Mouse (Mus musculus) kidney, embryonic 15.5 days (tissue): Measurements from ENCODE around the gene Spred3. TPM values are rescaled to one million over a fixed set of nuclear protein-coding genes. Genes with fewer than 3 reads are reported as not detected.
A peak's percentile ranks its signal among the peaks of the same experiment; 100 is the strongest.
"Not testable (repeated sequence)": the region's sequence is repeated elsewhere in the genome, so short reads cannot be mapped to it uniquely, and the experiment has no call there.

Source experiments
- ATAC-seq: fragments of 200-750 bp; cut with Nextera tagmentation; replicated peaks from 2 replicates; pipeline ENCODE4 v1.8.0; 2017; ENCODE audit warnings: moderate TSS enrichment; ENCODE audit not compliant: low FRiP score
- H3K27ac ChIP-seq: fragments of 300-500 bp; sonication (generic); 2 replicates; pipeline ENCODE4 v1.5.1; 2015; ENCODE audit warnings: mild to moderate bottlenecking, inconsistent platforms
- H3K27me3 ChIP-seq: fragments of 300-500 bp; sonication (generic); 2 replicates; pipeline ENCODE4 v1.6.1; 2015; ENCODE audit warnings: inconsistent platforms
- H3K36me3 ChIP-seq: fragments of 300-500 bp; sonication (generic); 2 replicates; pipeline ENCODE4 v1.6.1; 2015; ENCODE audit warnings: inconsistent platforms
- H3K4me1 ChIP-seq: fragments of 300-500 bp; sonication (generic); 2 replicates; pipeline ENCODE4 v1.6.1; 2015; ENCODE audit warnings: inconsistent platforms
- H3K4me2 ChIP-seq: fragments of 300-500 bp; sonication (generic); 2 replicates; pipeline ENCODE4 v1.6.1; 2015; ENCODE audit warnings: moderate library complexity, mild to moderate bottlenecking, inconsistent platforms
- H3K4me3 ChIP-seq: fragments of 300-500 bp; sonication (generic); replicated peaks from 2 replicates; pipeline ENCODE4 v1.5.1; 2015; ENCODE audit warnings: mild to moderate bottlenecking, inconsistent platforms
- H3K9ac ChIP-seq: fragments of 300-500 bp; sonication (generic); 2 replicates; pipeline ENCODE4 v1.6.1; 2015; ENCODE audit warnings: mild to moderate bottlenecking, inconsistent platforms
- H3K9me3 ChIP-seq: fragments of 300-500 bp; sonication (generic); replicated peaks from 2 replicates; pipeline ENCODE4 v1.6.1; 2016; ENCODE audit warnings: inconsistent platforms
- WGBS: fragments of 180-500 bp; shearing (Covaris S2); methylation state at CpG from one replicate; pipeline ENCODE4 v1.1.7; 2015; ENCODE audit warnings: mixed read lengths; 5-methylcytosine and 5-hydroxymethylcytosine counted together
- polyA plus RNA-seq: library from polyadenylated mRNA; unstranded; fragments of >200 nt; fragmentation: Nextera tagmentation; extraction: Ambion mirVana; gene quantifications from 2 replicates; pipeline ENCODE4 v1.2.1, GENCODE M21; 2015

Spred3 gene
- polyA plus RNA-seq, 1 experiment from 2014 or later, result 3.4 TPM

DNA sequence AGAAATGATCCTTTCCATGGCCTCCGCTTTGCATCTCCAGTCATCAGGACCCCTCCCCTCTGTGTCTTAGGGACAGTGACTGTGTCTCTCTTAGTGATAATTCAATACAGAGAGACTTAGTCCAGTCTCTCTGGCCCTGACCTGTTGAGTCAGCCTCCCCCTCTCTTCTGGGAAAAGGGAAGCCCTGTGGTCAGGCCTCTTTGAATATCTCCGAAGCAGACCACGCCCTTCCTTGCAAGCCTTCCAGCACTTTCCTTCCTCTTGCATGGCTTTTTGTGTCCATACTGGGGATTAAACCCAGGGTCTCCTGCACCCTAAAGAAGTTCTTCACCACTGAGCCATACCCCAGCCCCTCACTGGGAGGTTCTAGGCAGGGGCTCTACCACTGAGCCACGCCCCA, 26.2 kb downstream of the Spred3 start:
- no peaks in the 10 kb centered on the region for H3K36me3 ChIP-seq
- ATAC-seq, result no peak
- no peak overlapping the region for H3K4me2 ChIP-seq
- H3K27ac ChIP-seq, result no peak overlapping the region
- H3K4me1 ChIP-seq, result no peaks in the 10 kb centered on the region
- H3K4me3 ChIP-seq, result no peak overlapping the region
- H3K9me3 ChIP-seq, result no peaks in the 10 kb centered on the region
- 92% methylated on average over 4 of the region's 4 CpGs for WGBS
- no peaks in the 10 kb centered on the region for H3K27me3 ChIP-seq
- H3K9ac ChIP-seq, result no peak overlapping the region

DNA sequence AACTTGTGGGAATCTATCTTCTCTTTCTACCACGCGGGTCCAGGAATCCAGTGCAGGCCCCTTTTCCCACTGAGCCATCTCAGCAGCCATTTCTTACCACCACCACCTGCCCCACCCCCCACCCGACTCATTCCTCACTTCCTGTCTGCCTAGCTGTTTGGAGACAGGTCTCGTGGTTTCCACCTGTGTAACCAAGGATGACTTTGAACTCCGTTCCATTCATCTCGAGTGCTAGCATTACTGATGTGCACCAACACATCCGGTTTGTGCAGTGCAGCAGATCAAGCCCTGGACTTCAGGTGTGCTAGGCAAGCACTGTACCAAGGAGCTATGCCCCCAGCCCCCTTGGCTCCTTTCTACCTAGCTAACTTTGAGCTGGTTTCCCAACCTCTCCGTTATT, 28.8 kb downstream of the Spred3 start:
- H3K9ac ChIP-seq, result no peak overlapping the region
- 72% methylated on average over 8 of the region's 8 CpGs for WGBS
- no peaks in the 10 kb centered on the region for H3K9me3 ChIP-seq
- peaks cover 3% of the 10 kb centered on the region for H3K27me3 ChIP-seq
- H3K4me2 ChIP-seq, result no peak overlapping the region
- no peak for ATAC-seq
- H3K4me1 ChIP-seq, result no peaks in the 10 kb centered on the region
- no peaks in the 10 kb centered on the region for H3K36me3 ChIP-seq
- H3K27ac ChIP-seq, result no peak overlapping the region
- no peak overlapping the region for H3K4me3 ChIP-seq

DNA sequence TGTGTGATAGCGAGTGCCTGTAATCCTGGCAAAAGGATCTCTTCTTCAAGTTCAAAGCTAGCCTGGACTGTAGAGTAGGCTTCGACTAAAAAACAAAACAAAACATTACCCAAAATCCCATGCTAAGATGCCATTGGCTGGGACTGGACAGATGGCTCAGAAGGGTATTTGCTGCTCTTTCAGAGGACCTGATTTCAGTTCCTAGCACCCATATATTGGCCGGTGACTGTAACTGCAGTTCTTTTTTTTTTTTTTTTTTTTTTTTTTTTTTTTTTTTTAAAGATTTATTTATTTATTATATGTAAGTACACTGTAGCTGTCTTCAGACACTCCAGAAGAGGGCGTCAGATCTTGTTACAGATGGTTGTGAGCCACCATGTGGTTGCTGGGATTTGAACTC, 31.0 kb downstream of the Spred3 start:
- not testable (repeated sequence) for H3K4me2 ChIP-seq, H3K36me3 ChIP-seq, H3K4me3 ChIP-seq, H3K27ac ChIP-seq, ATAC-seq, H3K9me3 ChIP-seq, H3K9ac ChIP-seq
- WGBS, result 84% methylated on average over 3 of the region's 4 CpGs
- Histone ChIP-seq H3K4me1 (peaks cover 12% of the 10 kb centered on the region), H3K27me3 (peaks cover 16% of the 10 kb centered on the region)

DNA sequence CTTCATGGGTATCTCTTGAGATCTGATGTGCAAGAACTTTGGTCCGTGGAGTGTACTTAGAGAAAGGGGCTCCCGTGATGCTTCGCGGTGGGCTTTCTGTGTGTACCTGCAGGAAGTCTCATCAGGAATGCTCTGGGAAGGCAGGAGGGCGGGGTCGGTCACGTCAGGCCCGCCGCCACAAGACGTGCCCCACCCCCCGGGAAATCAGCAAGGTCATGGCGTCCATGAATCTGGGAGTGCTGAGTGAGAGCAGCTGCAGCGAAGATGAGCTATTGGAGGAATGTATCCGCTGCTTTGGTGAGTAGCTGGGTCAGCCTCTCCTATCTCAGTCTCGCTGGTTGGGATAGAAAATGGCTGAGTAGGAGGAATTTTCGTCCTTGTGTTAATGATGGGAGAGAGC, 32.8 kb downstream of the Spred3 start:
- Histone ChIP-seq H3K36me3 (no peaks in the 10 kb centered on the region), H3K4me1 (peaks cover 13% of the 10 kb centered on the region), H3K4me2 (no peak overlapping the region; the same call in 1 of the 2 replicates), H3K27ac (no peak overlapping the region), H3K9ac (no peak overlapping the region), H3K4me3 (no peak overlapping the region), H3K9me3 (no peaks in the 10 kb centered on the region), H3K27me3 (peaks cover 16% of the 10 kb centered on the region)
- 44% methylated on average over 16 of the region's 16 CpGs for WGBS
- ATAC-seq, result no peak

DNA sequence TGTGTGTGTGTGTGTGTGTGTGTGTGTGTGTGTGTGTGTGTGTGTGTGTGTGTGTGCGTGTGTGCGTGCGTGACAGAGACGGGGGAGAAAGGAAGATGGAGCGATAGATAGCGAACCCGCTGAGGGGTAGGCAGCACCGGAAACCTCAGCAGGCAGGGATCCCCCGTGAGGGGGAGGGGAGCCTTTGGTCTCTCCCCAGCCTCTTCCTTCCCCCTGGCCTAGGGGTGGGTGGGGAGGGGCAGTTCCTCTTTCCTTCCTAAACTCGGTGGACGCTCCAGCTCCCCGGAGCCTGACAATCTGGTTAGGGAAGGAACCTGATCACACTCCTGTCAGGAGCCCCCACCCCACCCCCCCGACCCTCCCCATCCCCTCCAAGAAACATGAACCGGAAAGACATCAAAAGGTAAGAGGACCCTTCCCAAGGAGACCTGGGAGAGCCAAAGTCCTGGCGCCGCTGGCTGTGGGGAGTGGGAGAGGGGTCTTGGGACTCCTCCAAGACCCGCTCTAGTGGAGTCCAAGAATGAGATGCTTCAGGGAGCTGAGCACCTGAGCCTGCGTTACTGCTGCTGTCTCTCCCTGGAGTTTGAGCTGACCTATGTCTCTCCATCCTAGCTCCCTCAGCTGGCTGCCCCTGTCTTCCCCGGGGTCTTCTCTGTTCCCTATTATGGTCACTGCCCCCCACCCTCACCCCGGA, 35.4 kb downstream of the Spred3 start, which contains the start of gene Rasgrp4:
TSS of gene Rasgrp4 (plus strand) at position 159 of the 694 bp plus-strand sequence.
- Histone ChIP-seq H3K36me3 (no peaks in the 10 kb centered on the region), H3K27ac (no peak within 1 kb of the TSS), H3K4me2 (peak within 1 kb of the TSS; percentile 61), H3K9ac (0 out of 2 replicates have a peak within 1 kb of the TSS, but pooled peaks have one; percentile 14), H3K27me3 (peaks cover 16% of the 10 kb centered on the region), H3K9me3 (no peaks in the 10 kb centered on the region), H3K4me3 (peak within 1 kb of the TSS; percentile 32), H3K4me1 (peaks cover 13% of the 10 kb centered on the region)
- peak; percentile 82 for ATAC-seq
- under 1% methylated on average over 11 of the region's 20 CpGs for WGBS

DNA sequence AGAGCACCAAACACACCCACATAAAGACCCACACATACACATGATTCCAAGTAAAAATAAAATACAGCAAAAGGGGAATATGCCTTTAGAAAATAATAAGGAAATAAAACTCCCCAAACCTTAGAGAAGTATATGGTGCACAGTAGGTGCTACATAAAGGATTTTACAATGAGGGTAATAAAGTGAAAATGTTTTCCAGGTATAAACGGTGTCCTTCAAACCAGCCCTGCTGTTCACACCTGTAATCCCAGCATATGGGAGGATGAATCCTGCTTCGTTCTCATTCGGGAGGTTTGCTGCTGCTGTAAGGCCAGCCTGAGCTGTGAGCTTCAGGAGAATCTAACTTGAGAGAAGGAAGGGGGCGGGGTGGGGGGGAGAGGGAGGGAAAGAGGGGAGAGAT, 36.0 kb downstream of the Spred3 start:
- Histone ChIP-seq H3K4me1 (peaks cover 13% of the 10 kb centered on the region), H3K4me2 (peak overlapping the region; percentile 61), H3K4me3 (peak overlapping the region; percentile 32), H3K27me3 (peaks cover 16% of the 10 kb centered on the region), H3K36me3 (no peaks in the 10 kb centered on the region), H3K9ac (0 out of 2 replicates have a peak overlapping the region, but pooled peaks have one; percentile 4), H3K27ac (no peak overlapping the region), H3K9me3 (no peaks in the 10 kb centered on the region)
- no peak for ATAC-seq
- 3% methylated on average over 4 of the region's 4 CpGs for WGBS

DNA sequence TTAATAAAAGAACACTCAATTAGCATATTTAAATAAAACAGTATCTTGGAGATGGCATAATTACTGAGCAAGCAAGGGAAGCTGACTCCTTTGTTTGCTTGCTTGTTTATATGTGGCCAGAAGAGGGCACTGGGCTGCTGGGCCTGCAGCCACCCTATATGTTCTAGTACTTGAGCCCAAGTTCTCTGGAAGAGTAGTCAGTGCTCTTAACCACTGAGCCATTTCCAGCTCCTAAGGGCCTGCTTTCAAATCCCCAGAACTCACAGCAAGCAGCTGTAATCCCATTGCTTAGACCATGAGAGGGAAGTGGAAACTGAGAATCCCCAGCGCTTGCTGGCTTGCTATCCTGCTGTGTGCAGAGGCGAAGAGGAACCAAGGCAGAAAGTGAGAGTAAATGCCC, 41.5 kb downstream of the Spred3 start:
- no peaks in the 10 kb centered on the region for H3K9me3 ChIP-seq
- H3K36me3 ChIP-seq, result no peaks in the 10 kb centered on the region
- no peak overlapping the region for H3K27ac ChIP-seq
- peaks cover 3% of the 10 kb centered on the region; the same call in 1 of the 2 replicates for H3K27me3 ChIP-seq
- ATAC-seq, result no peak
- WGBS, result 79% methylated on average over 2 of the region's 2 CpGs
- H3K4me3 ChIP-seq, result no peak overlapping the region
- no peak overlapping the region for H3K4me2 ChIP-seq
- H3K9ac ChIP-seq, result no peak overlapping the region
- H3K4me1 ChIP-seq, result peaks cover 19% of the 10 kb centered on the region

DNA sequence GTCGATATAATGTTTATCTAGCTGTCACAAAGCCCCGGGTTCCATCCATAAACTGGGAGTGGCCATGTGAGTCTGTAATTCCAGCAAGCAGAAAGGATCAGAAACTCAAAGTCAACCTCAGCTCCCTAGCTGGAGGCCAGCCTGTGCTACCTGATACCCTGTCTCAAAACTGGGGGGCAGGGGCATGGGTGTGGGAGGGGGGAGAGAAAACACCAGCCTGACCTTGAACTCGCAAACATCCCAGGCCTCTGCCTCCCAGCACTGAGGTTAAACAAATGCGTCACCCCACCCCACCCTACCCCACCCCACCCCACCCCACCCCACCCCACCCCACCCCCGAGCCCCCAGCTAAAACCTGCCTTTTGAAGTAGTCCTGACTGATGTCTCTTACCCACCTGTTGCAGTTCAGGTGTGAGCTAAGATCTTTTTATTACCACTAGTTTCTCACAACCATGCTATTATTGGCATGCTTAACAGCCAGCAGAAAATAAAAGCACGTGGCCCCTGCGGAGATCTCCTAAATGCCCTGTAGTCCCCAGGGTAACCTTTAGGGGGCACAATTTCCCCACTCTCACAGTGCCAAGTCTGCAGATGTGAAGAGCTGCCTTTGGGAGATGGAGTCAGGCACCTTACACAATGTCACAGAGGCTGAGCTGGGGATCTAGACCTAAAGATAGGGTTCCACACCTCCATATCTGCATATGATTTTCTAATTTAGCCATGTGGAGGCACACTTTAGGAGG, 43.9 kb downstream of the Spred3 start:
- no peaks in the 10 kb centered on the region for H3K36me3 ChIP-seq
- peaks cover 3% of the 10 kb centered on the region; the same call in 1 of the 2 replicates for H3K27me3 ChIP-seq
- H3K4me2 ChIP-seq, result no peak overlapping the region
- H3K4me1 ChIP-seq, result peaks cover 23% of the 10 kb centered on the region
- H3K27ac ChIP-seq, result no peak overlapping the region
- no peak for ATAC-seq
- no peaks in the 10 kb centered on the region for H3K9me3 ChIP-seq
- WGBS, result 13% methylated on average over 7 of the region's 7 CpGs
- no peak overlapping the region for H3K9ac ChIP-seq
- no peak overlapping the region for H3K4me3 ChIP-seq

DNA sequence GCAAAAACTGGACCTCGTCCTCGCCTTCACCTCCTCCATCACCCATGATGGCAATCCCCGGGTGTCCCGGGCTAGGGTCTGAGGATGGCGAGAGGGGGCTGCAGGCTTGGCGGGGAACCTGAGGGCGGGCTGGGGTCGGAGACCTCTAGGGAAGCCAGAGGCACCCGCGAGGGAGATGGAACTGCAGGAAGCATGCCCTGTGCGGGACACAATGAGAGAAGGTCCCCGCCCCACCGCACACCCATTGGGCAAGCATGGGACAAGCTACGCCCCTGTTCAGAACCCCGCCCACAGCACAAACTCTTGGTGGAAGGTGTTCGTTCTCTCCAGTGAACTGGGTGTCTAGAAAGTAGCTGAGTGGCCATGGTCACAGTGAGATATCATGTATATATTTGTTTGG, 45.2 kb downstream of the Spred3 start, which contains the start of gene Ryr1:
TSS of gene Ryr1 (minus strand) at position 210 of the 400 bp plus-strand sequence.
- under 1% methylated on average over 16 of the region's 16 CpGs for WGBS
- Histone ChIP-seq H3K4me2 (peak within 1 kb of the TSS; percentile 88), H3K9me3 (no peaks in the 10 kb centered on the region)

DNA sequence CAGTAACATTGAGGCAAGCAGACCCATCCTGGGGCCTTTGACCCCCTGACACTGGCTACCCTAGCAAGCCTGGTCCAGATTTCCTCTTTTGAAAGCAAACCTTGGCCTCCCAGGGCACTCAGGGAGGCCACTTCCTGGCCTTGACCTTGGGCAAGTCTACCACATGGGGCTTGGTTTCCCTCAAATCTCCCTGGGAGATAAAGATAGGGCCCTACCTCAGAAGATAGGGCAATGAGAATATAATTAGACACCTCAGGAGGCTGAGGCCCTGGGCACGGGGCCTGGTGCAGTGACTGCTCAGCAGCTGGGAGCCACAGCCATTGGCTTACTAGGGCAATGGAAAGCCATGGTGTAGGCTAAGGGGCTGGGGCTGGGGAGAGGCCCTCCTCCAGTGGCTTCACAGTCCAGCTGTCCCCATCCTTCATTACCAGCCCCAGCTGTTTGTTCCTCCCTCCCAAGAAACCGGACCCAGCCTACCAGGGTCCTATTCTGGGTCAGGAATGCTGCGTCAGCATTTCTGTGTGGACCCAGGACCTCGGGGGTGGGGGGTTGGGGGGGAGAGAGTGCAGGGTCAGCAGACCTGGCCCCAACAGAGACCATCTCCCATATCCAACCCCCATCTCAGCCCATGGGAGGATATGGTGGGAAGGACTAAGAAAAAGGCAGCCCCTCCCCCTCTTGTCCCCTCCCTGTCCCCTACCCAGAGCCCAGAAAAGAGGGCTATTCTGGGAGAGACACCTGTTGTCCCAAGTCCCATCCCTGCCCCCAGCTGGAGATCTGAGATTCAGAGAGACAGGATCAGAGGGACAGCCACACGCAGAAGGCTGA, 46.5 kb downstream of the Spred3 start:
- Histone ChIP-seq H3K4me1 (peaks cover 23% of the 10 kb centered on the region), H3K9me3 (no peaks in the 10 kb centered on the region), H3K27me3 (peaks cover 3% of the 10 kb centered on the region; the same call in 1 of the 2 replicates), H3K4me3 (peak overlapping the region; percentile 46), H3K9ac (no peak overlapping the region), H3K27ac (no peak overlapping the region), H3K4me2 (peak overlapping the region; percentile 88), H3K36me3 (no peaks in the 10 kb centered on the region)
- ATAC-seq, result peak; percentile 35; the same call in 1 of the 2 replicates
- WGBS, result 34% methylated on average over 5 of the region's 5 CpGs

More for the DNA sequence above, 45.2 kb downstream of the Spred3 start, which contains the start of gene Ryr1:
- no peak within 1 kb of the TSS for H3K27ac ChIP-seq
- H3K4me1 ChIP-seq, result peaks cover 23% of the 10 kb centered on the region
- H3K27me3 ChIP-seq, result peaks cover 3% of the 10 kb centered on the region; the same call in 1 of the 2 replicates
- no peaks in the 10 kb centered on the region for H3K36me3 ChIP-seq
- ATAC-seq, result peak; percentile 86
- peak within 1 kb of the TSS; percentile 42 for H3K9ac ChIP-seq
- H3K4me3 ChIP-seq, result peak within 1 kb of the TSS; percentile 46

DNA sequence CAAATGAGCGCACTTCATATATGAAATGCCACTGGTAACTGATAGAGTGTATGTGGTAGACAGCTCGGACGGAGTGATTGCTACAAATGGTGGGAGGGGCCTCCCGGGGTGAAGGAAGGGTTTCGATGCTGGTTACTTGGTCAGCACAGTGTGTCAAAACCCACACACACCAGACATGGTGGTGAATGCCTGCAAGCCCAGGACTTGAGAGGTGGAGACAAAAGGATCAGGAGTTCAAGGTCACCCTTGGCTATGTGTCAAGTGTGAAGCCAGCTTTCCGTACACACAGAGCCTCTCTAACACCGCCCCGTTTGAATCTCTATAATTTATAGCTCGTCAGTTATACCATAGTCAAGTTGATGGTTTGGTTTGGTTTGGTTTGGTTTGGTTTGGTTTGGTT, 47.4 kb downstream of the Spred3 start:
- no peak overlapping the region for H3K9ac ChIP-seq
- H3K36me3 ChIP-seq, result no peaks in the 10 kb centered on the region
- 90% methylated on average over 9 of the region's 9 CpGs for WGBS
- peaks cover 29% of the 10 kb centered on the region for H3K4me1 ChIP-seq
- no peak overlapping the region for H3K4me3 ChIP-seq
- H3K9me3 ChIP-seq, result no peaks in the 10 kb centered on the region
- peaks cover 8% of the 10 kb centered on the region; the same call in 1 of the 2 replicates for H3K27me3 ChIP-seq
- H3K4me2 ChIP-seq, result no peak overlapping the region
- ATAC-seq, result no peak
- H3K27ac ChIP-seq, result no peak overlapping the region
